Mouse (Mus musculus): Measurements from ENCODE around the gene Bmp8b. TPM values are rescaled to one million over a fixed set of nuclear protein-coding genes. Genes with fewer than 3 reads are reported as not detected.

Gene Bmp8b
- total RNA-seq, 2 experiments from 2014 or later = not detected

- DNase-seq = peak in 1 of 2 experiments; percentile 35
- intact Hi-C loops (cut with DNase I) = no loop called here
Measured at GRCm38 (mm10) chr4:123171811-123172210, 66.8 kb downstream of the Bmp8b start.

Other genes with a start within 250 kb of the Bmp8b start
- 10 to 100 TPM; 62.2 to 66.9 TPM for gene Cap1, start 219.1 kb upstream of the Bmp8b start, total RNA-seq (2021)
- gene Mfsd2a, start 144.0 kb upstream of the Bmp8b start, total RNA-seq (2021) = under 1 TPM in 1 of 2 experiments, not detected in 1; 0.24 TPM
- gene Mycl, start 109.5 kb upstream of the Bmp8b start, total RNA-seq (2021) = under 1 TPM; 0.32 to 0.62 TPM
- gene Trit1, start 88.6 kb upstream of the Bmp8b start, total RNA-seq (2021) = 1 to 10 TPM; 5.7 to 7.0 TPM
- not detected for gene Oxct2b, start 11.1 kb downstream of the Bmp8b start, total RNA-seq (2021)
- 10 to 100 TPM; 20.9 to 23.5 TPM for gene Ppie, start 34.8 kb downstream of the Bmp8b start, total RNA-seq (2021)
- gene Hpcal4, start 78.1 kb downstream of the Bmp8b start, total RNA-seq (2021) = under 1 TPM; 0.07 to 0.26 TPM
- 10 to 100 TPM; 37.2 to 47.6 TPM for gene Nt5c1a, start 96.3 kb downstream of the Bmp8b start, total RNA-seq (2021)
- 10 to 100 TPM; 21.4 to 21.6 TPM for gene Heyl, start 128.4 kb downstream of the Bmp8b start, total RNA-seq (2021)
- gene Pabpc4, start 157.2 kb downstream of the Bmp8b start, total RNA-seq (2021) = 100 to 1,000 TPM; 255 to 289 TPM
- not detected for gene Oxct2a, start 218.5 kb downstream of the Bmp8b start, total RNA-seq (2021)
- under 1 TPM; 0.10 to 0.12 TPM for gene Bmp8a, start 238.1 kb downstream of the Bmp8b start, total RNA-seq (2021)

Data from heart, postnatal 14 days (tissue).